Mouse (Mus musculus) embryonic facial prominence, embryonic 15.5 days (tissue): ENCODE results near the gene Olfr1380. TPM values are rescaled to one million over a fixed set of nuclear protein-coding genes. Genes with fewer than 3 reads are reported as not detected.
A peak's percentile ranks its signal among the peaks of the same experiment; 100 is the strongest.
"Not testable (repeated sequence)": the region's sequence is repeated elsewhere in the genome, so short reads cannot be mapped to it uniquely, and the experiment has no call there.

Source experiments
- ATAC-seq: fragments of 200-750 bp; cut with Nextera tagmentation; 2 replicates; pipeline ENCODE4 v1.8.0; 2017; ENCODE audit warnings: low read depth, moderate TSS enrichment; ENCODE audit not compliant: insufficient number of reproducible peaks, low FRiP score, low TSS enrichment
- H3K27ac ChIP-seq: fragments of 300-500 bp; sonication (generic); replicated peaks from 2 replicates; pipeline ENCODE4 v1.5.1; 2015; ENCODE audit warnings: mild to moderate bottlenecking, inconsistent platforms
- H3K27me3 ChIP-seq: fragments of 300-500 bp; sonication (generic); 2 replicates; pipeline ENCODE4 v1.6.1; 2015; ENCODE audit warnings: inconsistent platforms
- H3K36me3 ChIP-seq: fragments of 300-500 bp; sonication (generic); 2 replicates; pipeline ENCODE4 v1.6.1; 2015; ENCODE audit warnings: mild to moderate bottlenecking, inconsistent platforms
- H3K4me1 ChIP-seq: fragments of 300-500 bp; sonication (generic); 2 replicates; pipeline ENCODE4 v1.6.1; 2015; ENCODE audit warnings: inconsistent platforms
- H3K4me2 ChIP-seq: fragments of 300-500 bp; sonication (generic); replicated peaks from 2 replicates; pipeline ENCODE4 v1.6.1; 2015; ENCODE audit warnings: mild to moderate bottlenecking, inconsistent platforms
- H3K4me3 ChIP-seq: fragments of 300-500 bp; sonication (generic); replicated peaks from 2 replicates; pipeline ENCODE4 v1.5.1; 2015; ENCODE audit warnings: mild to moderate bottlenecking, inconsistent platforms
- H3K9ac ChIP-seq: fragments of 300-500 bp; sonication (generic); 2 replicates; pipeline ENCODE4 v1.6.1; 2015; ENCODE audit warnings: inconsistent platforms
- H3K9me3 ChIP-seq: fragments of 300-500 bp; sonication (generic); replicated peaks from 2 replicates; pipeline ENCODE4 v1.6.1; 2016; ENCODE audit warnings: inconsistent platforms
- WGBS: fragments of 180-500 bp; shearing (Covaris S2); methylation state at CpG from one replicate; pipeline ENCODE4 v1.1.7; 2015; 5-methylcytosine and 5-hydroxymethylcytosine counted together
- polyA plus RNA-seq: library from polyadenylated mRNA; unstranded; fragments of >200 nt; fragmentation: Nextera tagmentation; extraction: Ambion mirVana; gene quantifications from 2 replicates; pipeline ENCODE4 v1.2.1, GENCODE M21; 2015

Gene Olfr1380
- polyA plus RNA-seq, 1 experiment from 2014 or later, result 0.11 TPM

GRCm38 (mm10) chr11:49608306-49608705, 51.6 kb downstream of the Olfr1380 start:
- H3K4me3 ChIP-seq, H3K27ac ChIP-seq, H3K4me1 ChIP-seq, H3K36me3 ChIP-seq, H3K9ac ChIP-seq, H3K4me2 ChIP-seq, ATAC-seq, H3K9me3 ChIP-seq: not testable (repeated sequence)
- WGBS, result 79% methylated on average over 5 of the region's 5 CpGs
- H3K27me3 ChIP-seq, result peaks cover 42% of the 10 kb centered on the region

DNA sequence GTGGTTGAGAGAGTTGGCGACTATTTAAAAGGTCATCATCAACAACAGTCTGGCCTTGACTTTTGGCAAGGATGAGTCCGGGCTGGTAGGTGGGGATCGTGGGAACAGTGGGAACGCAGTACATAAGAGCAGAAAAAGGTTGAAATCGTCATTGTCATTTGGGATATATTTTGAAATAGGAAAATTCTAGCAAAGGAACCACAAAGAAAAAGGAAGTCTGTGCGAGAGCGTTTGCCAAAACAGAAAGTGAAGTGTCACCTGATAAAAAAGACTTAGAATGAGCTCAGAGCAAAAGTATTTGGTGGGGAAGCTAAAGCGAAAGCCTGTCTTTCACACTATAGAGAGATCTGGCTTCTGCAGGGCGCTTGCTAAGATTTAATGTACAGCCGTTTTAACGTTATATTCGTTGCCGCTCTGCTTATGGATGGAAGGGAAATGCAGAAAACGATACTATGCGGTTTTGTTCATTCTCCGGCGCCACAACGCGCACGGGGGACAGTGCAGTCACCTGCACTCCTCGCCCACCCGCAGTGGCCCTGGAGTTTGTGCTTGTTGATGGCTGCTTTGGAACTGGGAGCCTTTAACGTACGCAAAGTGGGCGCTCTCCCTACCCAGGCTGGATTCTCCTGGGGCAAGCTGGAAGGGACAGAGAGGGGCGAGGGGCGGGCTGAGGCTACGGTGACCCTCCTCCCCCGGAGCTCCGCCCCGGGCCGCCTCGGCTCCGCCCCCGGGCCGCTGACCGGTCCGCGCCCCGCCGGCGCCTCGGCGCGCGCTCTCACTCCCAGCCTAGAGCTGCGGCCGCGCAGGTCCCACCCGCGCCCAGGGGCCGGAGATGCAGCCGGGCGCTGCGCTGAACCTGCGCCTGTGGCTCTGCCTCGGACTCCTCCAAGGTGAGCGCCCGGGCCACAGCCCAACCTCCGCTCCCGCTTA, 52.5 kb downstream of the Olfr1380 start, which contains the start of gene Flt4:
Gene Flt4, plus strand, starts transcription at position 326 of the 930 bp plus-strand sequence.
- 4% methylated on average over 59 of the region's 61 CpGs for WGBS
- not testable (repeated sequence) for H3K36me3 ChIP-seq, H3K27ac ChIP-seq, H3K9me3 ChIP-seq, H3K4me1 ChIP-seq, H3K9ac ChIP-seq
- H3K4me2 ChIP-seq, result peak within 1 kb of the TSS; percentile 73
- H3K27me3 ChIP-seq, result peaks cover 51% of the 10 kb centered on the region
- H3K4me3 ChIP-seq, result peak within 1 kb of the TSS; percentile 45
- ATAC-seq, result peak; percentile 68

DNA sequence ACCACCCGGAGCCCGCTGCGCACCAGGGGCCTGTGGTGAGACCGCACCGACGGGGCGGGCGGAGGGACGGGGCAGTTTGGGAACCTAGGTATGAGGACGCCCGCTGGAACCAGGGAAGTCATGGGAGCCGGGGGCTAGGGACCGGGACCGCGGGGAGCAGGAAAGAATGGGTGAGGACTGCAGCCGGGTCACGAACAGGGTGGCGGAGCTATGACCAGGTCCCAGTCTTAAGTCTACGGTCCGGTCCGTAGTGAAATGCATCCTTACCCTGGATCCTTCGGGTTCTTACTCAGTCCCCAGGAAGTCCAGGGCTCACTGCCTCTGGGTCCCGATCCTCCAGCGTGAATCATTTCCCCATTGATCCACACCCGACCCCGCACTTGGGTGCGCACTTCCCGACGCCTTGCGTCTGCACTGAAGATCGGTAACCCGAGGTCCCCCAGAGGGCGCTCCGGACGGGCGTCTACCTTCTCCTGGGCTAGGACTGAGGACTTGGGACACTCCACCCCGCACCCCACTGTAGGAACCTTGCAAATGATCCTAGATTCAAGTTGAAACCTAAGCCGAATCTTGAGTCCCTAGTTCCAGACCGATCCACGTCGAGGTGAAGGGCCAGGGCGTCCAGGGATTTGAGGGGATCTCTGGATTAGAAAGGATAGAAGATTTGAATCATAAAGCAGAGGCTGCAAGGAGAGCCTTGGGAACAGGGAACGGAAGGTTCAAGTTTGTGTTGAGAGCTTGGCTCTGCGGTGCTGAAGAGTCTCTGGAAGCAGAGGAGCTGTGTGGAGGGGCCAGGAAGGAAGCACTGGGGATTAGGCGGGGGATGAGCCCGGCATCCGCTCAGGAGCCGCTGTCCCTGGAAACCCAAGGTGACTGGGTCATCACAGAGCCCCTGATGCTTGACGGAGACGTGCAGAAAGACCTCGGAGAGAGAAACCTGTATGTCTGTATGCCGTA, 53.5 kb downstream of the Olfr1380 start:
- not testable (repeated sequence) for H3K4me1 ChIP-seq, ATAC-seq, H3K27ac ChIP-seq, H3K9me3 ChIP-seq, H3K36me3 ChIP-seq, H3K9ac ChIP-seq
- WGBS, result 2% methylated on average over 52 of the region's 52 CpGs
- Histone ChIP-seq H3K4me3 (peak overlapping the region; percentile 45), H3K4me2 (peak overlapping the region; percentile 73), H3K27me3 (peaks cover 60% of the 10 kb centered on the region)

GRCm38 (mm10) chr11:49611349-49611748, 54.7 kb downstream of the Olfr1380 start:
- WGBS, result 24% methylated on average over 3 of the region's 3 CpGs
- ATAC-seq, H3K9me3 ChIP-seq, H3K4me1 ChIP-seq, H3K36me3 ChIP-seq, H3K27ac ChIP-seq, H3K4me3 ChIP-seq, H3K4me2 ChIP-seq, H3K9ac ChIP-seq: not testable (repeated sequence)
- peaks cover 64% of the 10 kb centered on the region for H3K27me3 ChIP-seq

GRCm38 (mm10) chr11:49612154-49612553, 55.5 kb downstream of the Olfr1380 start:
- no peaks in the 10 kb centered on the region for H3K9me3 ChIP-seq
- ATAC-seq, result no peak
- no peak overlapping the region for H3K4me3 ChIP-seq
- H3K27ac ChIP-seq, result no peak overlapping the region
- no peaks in the 10 kb centered on the region for H3K36me3 ChIP-seq
- no peak overlapping the region for H3K9ac ChIP-seq
- 37% methylated on average over 3 of the region's 3 CpGs for whole genome bisulfite sequencing
- H3K27me3 ChIP-seq, result peaks cover 65% of the 10 kb centered on the region
- no peak overlapping the region for H3K4me2 ChIP-seq
- H3K4me1 ChIP-seq, result peaks cover 6% of the 10 kb centered on the region

DNA sequence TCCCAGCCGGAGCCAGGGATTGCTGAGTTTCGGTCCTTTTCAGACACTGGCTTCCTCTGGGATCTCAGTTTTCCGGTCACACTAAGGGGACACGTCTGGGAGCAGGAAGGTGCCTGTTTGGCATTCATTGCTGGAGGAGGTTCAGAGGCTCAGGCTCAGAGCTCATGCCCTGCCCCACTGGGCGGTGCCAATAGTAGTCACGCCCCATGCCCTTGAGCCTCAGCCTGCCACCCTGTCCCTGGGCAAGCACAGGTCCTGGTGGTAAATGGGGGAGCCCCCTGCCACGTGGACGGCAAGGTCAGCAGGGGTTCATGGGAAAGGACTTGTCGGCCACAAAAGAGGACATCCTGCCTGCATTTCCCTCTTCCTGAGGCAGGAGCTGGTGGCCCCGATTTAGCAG, 56.7 kb downstream of the Olfr1380 start:
- Histone ChIP-seq H3K4me3 (no peak overlapping the region), H3K27me3 (peaks cover 59% of the 10 kb centered on the region), H3K4me1 (peaks cover 6% of the 10 kb centered on the region), H3K9ac (no peak overlapping the region), H3K9me3 (no peaks in the 10 kb centered on the region), H3K27ac (no peak overlapping the region), H3K4me2 (no peak overlapping the region), H3K36me3 (no peaks in the 10 kb centered on the region)
- no peak for ATAC-seq
- 6% methylated on average over 10 of the region's 10 CpGs for WGBS

Other genes with a start within 250 kb of the Olfr1380 start
- 0.08 TPM in 1 of 2 replicates, not detected in the other for gene Olfr1391, start 234.1 kb upstream of the Olfr1380 start, polyA plus RNA-seq
- gene Olfr1390, start 221.7 kb upstream of the Olfr1380 start, polyA plus RNA-seq, result not detected in 2 replicates
- 0.05 TPM in 1 of 2 replicates, not detected in the other for gene Olfr1389, start 133.8 kb upstream of the Olfr1380 start, polyA plus RNA-seq
- gene Olfr1388, start 120.3 kb upstream of the Olfr1380 start, polyA plus RNA-seq, result 0.12 TPM in 2 replicates
- gene Olfr1387, start 101.5 kb upstream of the Olfr1380 start, polyA plus RNA-seq, result 0.23 TPM in 1 of 2 replicates, not detected in the other
- gene Olfr1386, start 91.8 kb upstream of the Olfr1380 start, polyA plus RNA-seq, result 0.19 TPM in 1 of 2 replicates, not detected in the other
- not detected in 2 replicates for gene Olfr1385, start 67.8 kb upstream of the Olfr1380 start, polyA plus RNA-seq
- not detected in 2 replicates for gene Olfr1384, start 50.2 kb upstream of the Olfr1380 start, polyA plus RNA-seq
- gene Olfr1383, start 37.2 kb upstream of the Olfr1380 start, polyA plus RNA-seq, result 0.12 TPM in 1 of 2 replicates, not detected in the other
- not detected in 2 replicates for gene Olfr1382, start 28.6 kb upstream of the Olfr1380 start, polyA plus RNA-seq
- gene Olfr1381, start 13.4 kb upstream of the Olfr1380 start, polyA plus RNA-seq, result not detected in 2 replicates
- 5.5 and 5.9 TPM in 2 replicates for gene Flt4, start 52.4 kb downstream of the Olfr1380 start, polyA plus RNA-seq
- gene Scgb3a1, start 106.7 kb downstream of the Olfr1380 start, polyA plus RNA-seq, result not detected in 2 replicates
- gene Cnot6, start 155.8 kb downstream of the Olfr1380 start, polyA plus RNA-seq, result 54.8 TPM in 2 replicates
- 23.8 and 23.9 TPM in 2 replicates for gene Gfpt2, start 237.3 kb downstream of the Olfr1380 start, polyA plus RNA-seq